Mouse (Mus musculus) heart, postnatal 0 days (tissue): ENCODE measurements around the gene Tmem102.

Source experiments
- CTCF ChIP-seq: IDR thresholded peaks from 2 replicates; pipeline ENCODE4 v1.5.1; 2016; ENCODE audit warnings: antibody characterized with exemption, control low read depth, low read depth
- EP300 ChIP-seq: IDR thresholded peaks from 2 replicates; pipeline ENCODE4 v1.6.1; 2016; ENCODE audit warnings: antibody characterized with exemption, low read depth

- TF ChIP-seq CTCF (no peak), EP300 (no peak)
Measured at GRCm38 (mm10) chr11:69797924-69798323, 7.5 kb downstream of the Tmem102 start.
